Mouse (Mus musculus) midbrain, embryonic 16.5 days (tissue): ENCODE measurements around the gene Mettl5. TPM values are rescaled to one million over a fixed set of nuclear protein-coding genes. Genes with fewer than 3 reads are reported as not detected.

Experiments
- ATAC-seq: fragments of 200-750 bp; cut with Nextera tagmentation; 2 replicates; pipeline ENCODE4 v1.8.0; 2017; ENCODE audit warnings: moderate TSS enrichment
- H3K27ac ChIP-seq: fragments of 300-500 bp; sonication (generic); 2 replicates; pipeline ENCODE4 v1.5.1; 2014; ENCODE audit warnings: mild to moderate bottlenecking, low read length, mixed read lengths
- H3K27me3 ChIP-seq: fragments of 300-500 bp; sonication (generic); 2 replicates; pipeline ENCODE4 v1.6.1; 2014; ENCODE audit warnings: low read depth, low read length, mixed read lengths; ENCODE audit not compliant: control insufficient read depth, insufficient read depth
- H3K36me3 ChIP-seq: fragments of 300-500 bp; sonication (generic); 2 replicates; pipeline ENCODE4 v1.6.1; 2014; ENCODE audit warnings: mild to moderate bottlenecking, low read length, moderate library complexity, mixed read lengths; ENCODE audit not compliant: control insufficient read depth, insufficient read depth
- H3K4me1 ChIP-seq: fragments of 300-500 bp; sonication (generic); 2 replicates; pipeline ENCODE4 v1.6.1; 2014; ENCODE audit warnings: mild to moderate bottlenecking, low read length, mixed read lengths; ENCODE audit not compliant: control insufficient read depth, insufficient read depth
- H3K4me2 ChIP-seq: fragments of 300-500 bp; sonication (generic); 2 replicates; pipeline ENCODE4 v1.6.1; 2014; ENCODE audit warnings: mild to moderate bottlenecking, low read length, mixed read lengths
- H3K4me3 ChIP-seq: fragments of 300-500 bp; sonication (generic); 2 replicates; pipeline ENCODE4 v1.5.1; 2014; ENCODE audit warnings: low read depth, mild to moderate bottlenecking, low read length, moderate library complexity, mixed read lengths
- H3K9ac ChIP-seq: fragments of 300-500 bp; sonication (generic); 2 replicates; pipeline ENCODE4 v1.6.1; 2014; ENCODE audit warnings: low read depth, low read length, mixed read lengths
- H3K9me3 ChIP-seq: fragments of 300-500 bp; sonication (generic); replicated peaks from 2 replicates; pipeline ENCODE4 v1.6.1; 2014; ENCODE audit warnings: mild to moderate bottlenecking, low read length, mixed read lengths; ENCODE audit not compliant: control insufficient read depth, poor library complexity, severe bottlenecking
- WGBS: fragments of 180-500 bp; shearing (Covaris S2); extraction: QIAGEN DNeasy Blood & Tissue Kit; methylation state at CpG from one replicate; pipeline ENCODE4 v1.1.7; 2014; 5-methylcytosine and 5-hydroxymethylcytosine counted together
- polyA plus RNA-seq: library from polyadenylated mRNA; unstranded; fragments of >200 nt; fragmentation: Nextera tagmentation; extraction: Ambion mirVana; gene quantifications from 2 replicates; pipeline ENCODE4 v1.2.1, GENCODE M21; 2015

Mettl5 gene
- polyA plus RNA-seq, 1 experiment from 2014 or later: 32.5 TPM

DNA sequence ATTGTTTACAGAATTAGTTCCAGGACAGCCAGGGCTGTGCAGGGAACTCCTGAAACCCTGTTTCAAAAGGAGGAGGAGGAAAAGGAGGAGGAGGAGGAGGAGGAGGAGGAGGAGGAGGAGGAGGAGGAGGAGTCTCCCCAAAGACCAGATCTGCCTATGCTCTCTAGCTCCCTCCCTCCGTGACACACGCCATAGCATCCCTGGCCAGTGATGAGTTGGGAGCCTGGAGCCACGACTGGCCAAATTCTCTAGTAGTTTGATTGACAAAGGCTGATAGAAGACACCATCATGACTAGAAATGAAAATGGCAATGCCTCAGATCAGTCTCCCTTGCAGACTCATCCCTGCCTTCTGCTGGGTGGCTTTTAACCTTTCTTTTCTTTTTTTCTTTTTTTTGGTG is 47.4 kb downstream of the Mettl5 start:
- no peaks in the 10 kb centered on the region for H3K27me3 ChIP-seq
- no peak overlapping the region for H3K9ac ChIP-seq
- H3K27ac ChIP-seq: no peak overlapping the region
- H3K4me2 ChIP-seq: no peak overlapping the region
- no peak for ATAC-seq
- peaks cover 9% of the 10 kb centered on the region; the same call in 1 of the 2 replicates for H3K36me3 ChIP-seq
- no peaks in the 10 kb centered on the region; the same call in 1 of the 2 replicates for H3K4me1 ChIP-seq
- no peak overlapping the region for H3K4me3 ChIP-seq
- no peaks in the 10 kb centered on the region for H3K9me3 ChIP-seq
- WGBS: 27% methylated on average over 3 of the region's 3 CpGs

DNA sequence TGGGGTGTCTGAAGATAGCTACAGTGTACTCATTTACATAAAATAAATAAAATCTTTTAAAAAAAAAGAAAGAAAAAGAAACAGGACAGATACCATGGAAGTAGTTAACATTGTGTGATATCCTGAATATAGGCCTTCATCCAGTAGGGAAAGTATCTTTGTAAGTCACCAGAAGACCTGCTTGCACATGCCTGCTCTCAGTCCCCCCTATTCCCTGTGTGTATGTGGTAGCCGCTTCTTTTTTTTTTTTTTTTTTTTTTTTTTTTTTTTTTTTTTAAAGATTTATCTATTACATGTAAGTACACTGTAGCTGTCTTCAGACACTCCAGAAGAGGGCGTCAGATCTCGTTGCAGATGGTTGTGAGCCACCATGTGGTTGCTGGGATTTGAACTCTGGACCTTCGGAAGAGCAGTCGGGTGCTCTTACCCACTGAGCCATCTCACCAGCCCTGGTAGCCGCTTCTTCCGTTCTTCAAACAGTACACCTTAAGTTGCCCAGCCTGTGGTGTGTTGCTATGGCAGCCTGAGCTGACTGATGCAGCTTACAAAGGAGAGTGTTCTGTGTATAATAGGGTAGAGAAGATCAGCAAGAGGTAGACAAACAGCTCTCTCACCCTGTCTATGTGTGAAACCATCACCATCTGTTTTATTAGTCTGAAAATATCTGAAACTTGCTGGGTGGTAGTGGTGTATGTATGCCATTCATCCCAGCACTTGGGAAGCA is 48.0 kb downstream of the Mettl5 start:
- WGBS: 55% methylated on average over 7 of the region's 7 CpGs
- Histone ChIP-seq H3K4me3 (no peak overlapping the region), H3K9ac (no peak overlapping the region), H3K4me1 (no peaks in the 10 kb centered on the region; the same call in 1 of the 2 replicates), H3K27me3 (no peaks in the 10 kb centered on the region), H3K4me2 (no peak overlapping the region), H3K27ac (no peak overlapping the region), H3K36me3 (peaks cover 13% of the 10 kb centered on the region), H3K9me3 (no peaks in the 10 kb centered on the region)
- ATAC-seq: no peak; the same call in 1 of the 2 replicates

- Histone ChIP-seq H3K36me3 (peaks cover 17% of the 10 kb centered on the region), H3K4me2 (no peak overlapping the region), H3K9me3 (no peaks in the 10 kb centered on the region), H3K9ac (no peak overlapping the region), H3K4me3 (no peak overlapping the region), H3K27me3 (no peaks in the 10 kb centered on the region), H3K4me1 (peaks cover 19% of the 10 kb centered on the region), H3K27ac (no peak overlapping the region)
- no peak for ATAC-seq
- 89% methylated on average over 8 of the region's 8 CpGs for WGBS
Observed at GRCm38 (mm10) chr2:69830116-69830515, 55.3 kb downstream of the Mettl5 start.

GRCm38 (mm10) chr2:69829680-69830079 is 55.7 kb downstream of the Mettl5 start:
- H3K9me3 ChIP-seq: no peaks in the 10 kb centered on the region
- no peak for ATAC-seq
- WGBS: 87% methylated on average over 2 of the region's 2 CpGs
- peaks cover 17% of the 10 kb centered on the region for H3K36me3 ChIP-seq
- no peak overlapping the region for H3K9ac ChIP-seq
- H3K4me1 ChIP-seq: peaks cover 23% of the 10 kb centered on the region
- no peak overlapping the region for H3K27ac ChIP-seq
- no peak overlapping the region for H3K4me3 ChIP-seq
- H3K27me3 ChIP-seq: no peaks in the 10 kb centered on the region
- no peak overlapping the region for H3K4me2 ChIP-seq

- ATAC-seq: no peak
- no peak overlapping the region for H3K4me3 ChIP-seq
- no peaks in the 10 kb centered on the region for H3K9me3 ChIP-seq
- 38% methylated on average over 7 of the region's 7 CpGs for WGBS
- peaks cover 16% of the 10 kb centered on the region for H3K36me3 ChIP-seq
- H3K27me3 ChIP-seq: no peaks in the 10 kb centered on the region
- H3K4me1 ChIP-seq: peaks cover 34% of the 10 kb centered on the region
- peak overlapping the region; percentile 32; the same call in 1 of the 2 replicates for H3K9ac ChIP-seq
- H3K27ac ChIP-seq: no peak overlapping the region
- H3K4me2 ChIP-seq: 0 out of 2 replicates have a peak overlapping the region, but pooled peaks have one; percentile 4
Observed at GRCm38 (mm10) chr2:69828031-69828430, 57.4 kb downstream of the Mettl5 start.

DNA sequence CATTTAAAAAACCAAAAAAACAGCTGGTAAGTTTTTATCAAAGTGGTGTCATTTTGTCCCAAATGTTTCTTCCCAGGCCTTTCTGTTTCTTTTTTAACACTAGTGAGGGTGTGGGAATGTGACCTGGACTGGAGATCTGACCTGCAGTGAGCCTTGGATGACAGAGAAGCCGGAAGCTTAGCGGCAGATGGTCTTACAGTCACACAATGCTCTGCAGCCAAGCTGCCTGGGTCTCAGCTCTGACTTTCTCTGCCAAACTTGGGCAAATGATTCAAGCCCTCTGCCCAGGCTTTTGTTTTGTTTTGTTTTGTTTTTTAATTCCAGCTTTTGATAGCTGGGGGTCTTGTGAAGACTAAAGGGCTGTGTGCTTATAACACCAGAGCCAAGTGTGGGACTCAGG is 59.0 kb downstream of the Mettl5 start:
- WGBS: 50% methylated on average over 2 of the region's 2 CpGs
- H3K27ac ChIP-seq: peak overlapping the region; percentile 54; the same call in 1 of the 2 replicates
- no peak overlapping the region for H3K9ac ChIP-seq
- peak overlapping the region; percentile 36 for H3K4me2 ChIP-seq
- no peaks in the 10 kb centered on the region for H3K9me3 ChIP-seq
- peaks cover 8% of the 10 kb centered on the region; the same call in 1 of the 2 replicates for H3K36me3 ChIP-seq
- H3K4me1 ChIP-seq: peaks cover 43% of the 10 kb centered on the region
- ATAC-seq: no peak
- no peak overlapping the region for H3K4me3 ChIP-seq
- H3K27me3 ChIP-seq: no peaks in the 10 kb centered on the region

DNA sequence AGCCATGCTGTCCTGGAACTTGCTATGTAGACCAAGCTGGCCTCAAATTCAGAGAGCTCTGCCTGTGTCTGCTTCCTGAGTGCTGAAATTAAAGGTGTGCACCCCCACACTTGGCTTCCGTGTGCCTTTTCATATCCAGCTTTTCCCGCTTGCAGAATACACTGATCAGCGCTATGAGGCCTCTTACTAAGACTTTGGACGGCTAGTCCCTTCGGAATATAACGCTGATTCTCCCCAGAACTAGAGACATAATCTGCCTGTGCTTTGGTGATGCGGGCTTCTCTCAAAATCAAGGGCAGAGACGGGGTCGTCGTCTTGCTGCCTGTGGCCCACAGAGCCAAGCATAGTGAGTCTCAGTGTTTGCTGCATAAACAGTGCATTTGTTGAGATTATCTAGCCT is 59.5 kb downstream of the Mettl5 start:
- Histone ChIP-seq H3K4me3 (no peak overlapping the region), H3K9ac (no peak overlapping the region), H3K4me1 (peaks cover 44% of the 10 kb centered on the region), H3K27me3 (no peaks in the 10 kb centered on the region), H3K9me3 (no peaks in the 10 kb centered on the region), H3K4me2 (peak overlapping the region; percentile 36), H3K36me3 (peaks cover 3% of the 10 kb centered on the region; the same call in 1 of the 2 replicates), H3K27ac (peak overlapping the region; percentile 29; the same call in 1 of the 2 replicates)
- ATAC-seq: no peak
- WGBS: 52% methylated on average over 10 of the region's 10 CpGs

- no peaks in the 10 kb centered on the region for H3K9me3 ChIP-seq
- WGBS: 2% methylated on average over 45 of the region's 45 CpGs
- H3K36me3 ChIP-seq: 0 out of 2 replicates have a peak, but pooled peaks cover 2% of the 10 kb centered on the region
- peak overlapping the region; percentile 77 for H3K4me2 ChIP-seq
- peak; percentile 76 for ATAC-seq
- H3K27ac ChIP-seq: peak overlapping the region; percentile 98
- H3K9ac ChIP-seq: peak overlapping the region; percentile 96
- H3K4me3 ChIP-seq: peak overlapping the region; percentile 83
- no peaks in the 10 kb centered on the region for H3K27me3 ChIP-seq
- peaks cover 42% of the 10 kb centered on the region for H3K4me1 ChIP-seq
Observed at GRCm38 (mm10) chr2:69823129-69823677, 62.2 kb downstream of the Mettl5 start.
